Mouse (Mus musculus) lung, embryonic 14.5 days (tissue): ENCODE data around the gene Dhx38. TPM values are rescaled to one million over a fixed set of nuclear protein-coding genes. Genes with fewer than 3 reads are reported as not detected.

Experiments used
- ATAC-seq: fragments of 200-750 bp; cut with Nextera tagmentation; 2 replicates; pipeline ENCODE4 v1.8.0; 2017; ENCODE audit warnings: mild to moderate bottlenecking, moderate TSS enrichment, moderate library complexity; ENCODE audit not compliant: insufficient read depth
- DNase-seq: peaks from one replicate; pipeline ENCODE4 v3.0.0-alpha.2; 2015
- H3K27ac ChIP-seq: fragments of 300-500 bp; sonication (generic); 2 replicates; pipeline ENCODE4 v1.5.1; 2014; ENCODE audit warnings: low read depth, mild to moderate bottlenecking, moderate library complexity
- H3K27me3 ChIP-seq: fragments of 300-500 bp; sonication (generic); 2 replicates; pipeline ENCODE4 v1.6.1; 2014; ENCODE audit warnings: low read length, control low read depth; ENCODE audit not compliant: insufficient read depth
- H3K36me3 ChIP-seq: fragments of 300-500 bp; sonication (generic); 2 replicates; pipeline ENCODE4 v1.6.1; 2014; ENCODE audit warnings: control low read depth; ENCODE audit not compliant: insufficient read depth
- H3K4me1 ChIP-seq: fragments of 300-500 bp; sonication (generic); 2 replicates; pipeline ENCODE4 v1.6.1; 2014; ENCODE audit warnings: antibody characterized with exemption, control low read depth; ENCODE audit not compliant: insufficient read depth
- H3K4me2 ChIP-seq: fragments of 300-500 bp; sonication (generic); 2 replicates; pipeline ENCODE4 v1.6.1; 2014; ENCODE audit warnings: mild to moderate bottlenecking
- H3K4me3 ChIP-seq: fragments of 300-500 bp; sonication (generic); 2 replicates; pipeline ENCODE4 v1.5.1; 2014; ENCODE audit warnings: low read depth, low read length
- H3K9ac ChIP-seq: fragments of 300-500 bp; sonication (generic); 2 replicates; pipeline ENCODE4 v1.6.1; 2014
- H3K9me3 ChIP-seq: fragments of 300-500 bp; sonication (generic); 2 replicates; pipeline ENCODE4 v1.6.1; 2016; ENCODE audit warnings: low read depth, low read length, control low read depth
- CTCF ChIP-seq: IDR thresholded peaks from 2 replicates; pipeline ENCODE4 v1.5.1; 2016; ENCODE audit warnings: antibody characterized with exemption, low read depth
- WGBS: fragments of 180-500 bp; shearing (Covaris S2); extraction: QIAGEN DNeasy Blood & Tissue Kit; methylation state at CpG from one replicate; pipeline ENCODE4 v1.1.7; 2014; 5-methylcytosine and 5-hydroxymethylcytosine counted together
- polyA plus RNA-seq: library from polyadenylated mRNA; unstranded; fragments of >200 nt; fragmentation: Nextera tagmentation; extraction: Ambion mirVana; gene quantifications from 2 replicates; pipeline ENCODE4 v1.2.1, GENCODE M21; 2014

Gene Dhx38
- polyA plus RNA-seq: 23.5 and 25.1 TPM in 2 replicates

DNA sequence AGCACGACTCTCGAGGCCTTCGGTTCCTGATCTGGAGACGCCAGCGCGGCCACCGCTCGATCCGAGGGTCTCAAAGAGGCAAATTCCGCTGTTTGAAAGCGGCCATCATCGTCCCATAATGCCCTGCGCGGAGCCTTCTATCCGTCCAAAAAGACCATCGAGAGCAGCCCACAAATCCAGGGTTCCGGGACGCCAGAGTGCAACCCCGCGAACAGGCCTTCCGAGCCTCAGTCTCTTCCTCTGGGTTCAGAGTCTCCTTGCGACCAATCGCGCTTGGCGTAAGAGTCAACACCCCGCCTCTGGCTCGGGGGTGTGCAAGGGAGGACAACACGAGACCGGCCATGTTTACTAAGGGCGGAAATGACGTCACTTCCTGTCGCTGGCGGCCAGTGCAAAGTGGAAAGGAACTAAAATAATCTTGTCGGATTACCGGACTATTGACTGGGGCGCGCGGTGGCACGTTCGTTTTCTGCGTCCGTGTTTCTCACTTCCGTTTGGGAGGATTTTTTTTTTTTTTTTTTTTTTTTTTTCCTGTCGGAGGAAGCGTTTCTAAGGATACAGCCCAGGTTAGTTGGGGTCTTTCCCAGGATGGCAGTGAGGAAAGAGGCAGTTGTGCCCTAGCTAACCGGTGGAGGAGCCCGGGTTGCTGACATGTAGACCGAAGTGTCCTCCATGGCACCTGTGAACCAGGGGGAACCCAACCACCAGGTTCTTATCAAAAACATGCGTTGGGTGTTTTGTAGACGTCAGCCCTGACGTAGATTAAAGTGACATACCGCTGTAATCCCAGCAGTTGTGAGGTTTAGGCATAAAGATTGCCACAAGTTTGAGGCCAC, at the start of gene Dhx38, which contains the start of gene Txnl4b:
Dhx38 (minus strand) TSS at position 364 of the 836 bp plus-strand sequence.
Txnl4b (plus strand) TSS at position 395 of the 836 bp plus-strand sequence.
- H3K36me3 ChIP-seq: peaks cover 27% of the 10 kb centered on the region
- peak within 1 kb of the TSS; percentile 93 for H3K27ac ChIP-seq
- TF ChIP-seq CTCF: no peak
- H3K9me3 ChIP-seq: no peaks in the 10 kb centered on the region
- peak within 1 kb of the TSS; percentile 82 for H3K4me2 ChIP-seq
- peak; percentile 100 for DNase-seq
- no peaks in the 10 kb centered on the region for H3K27me3 ChIP-seq
- peak within 1 kb of the TSS; percentile 84 for H3K4me3 ChIP-seq
- peak within 1 kb of the TSS; percentile 92 for H3K9ac ChIP-seq
- peaks cover 12% of the 10 kb centered on the region; the same call in 1 of the 2 replicates for H3K4me1 ChIP-seq
- under 1% methylated on average over 52 of the region's 52 CpGs for WGBS
- peak; percentile 100 for ATAC-seq

DNA sequence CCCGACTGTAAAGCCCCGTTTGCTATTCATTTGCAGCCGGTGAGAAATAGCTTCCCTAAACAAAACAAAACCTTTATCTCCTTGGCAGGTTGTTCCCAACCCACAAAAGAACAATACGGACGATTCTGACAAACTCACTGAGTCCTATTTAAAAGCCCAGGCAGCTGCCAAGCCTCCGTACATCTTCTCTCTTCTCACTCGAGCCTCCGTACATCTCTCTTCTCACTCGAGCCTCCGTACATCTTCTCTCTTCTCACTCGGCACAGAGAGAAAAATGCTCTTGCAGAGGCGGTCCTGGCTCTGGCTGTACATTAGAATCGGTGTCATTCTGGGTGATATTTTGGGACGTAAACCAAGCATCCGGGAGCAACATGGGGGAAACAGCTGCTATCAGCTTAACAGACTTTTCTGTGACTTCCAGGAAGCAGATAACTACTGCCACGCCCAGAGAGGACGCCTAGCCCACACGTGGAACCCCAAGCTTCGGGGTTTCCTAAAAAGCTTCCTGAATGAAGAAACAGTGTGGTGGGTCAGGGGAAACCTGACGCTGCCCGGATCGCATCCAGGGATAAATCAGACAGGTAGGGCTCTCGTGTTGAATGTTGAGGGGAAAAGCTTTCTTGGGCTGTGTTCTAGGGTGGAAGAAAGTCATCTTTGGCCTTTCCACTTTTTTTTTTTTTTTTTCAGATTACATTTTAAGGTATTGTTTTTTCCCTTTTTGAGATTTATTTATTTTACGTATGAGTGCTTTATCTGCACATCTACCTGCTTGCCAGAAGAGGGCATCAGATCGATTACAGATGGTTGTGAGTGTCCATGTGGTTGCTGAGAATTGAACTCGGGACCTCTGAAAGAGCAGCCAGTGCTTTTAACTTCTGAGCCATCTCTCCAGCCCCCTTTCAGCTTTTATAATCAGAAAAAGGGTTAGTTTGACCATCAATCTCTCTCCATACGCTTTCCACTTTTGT, 48.9 kb upstream of the Dhx38 start, which contains the start of gene Pkd1l3:
Pkd1l3 (plus strand) TSS at position 275 of the 968 bp plus-strand sequence.
- Histone ChIP-seq H3K4me2 (peak within 1 kb of the TSS; percentile 18; the same call in 1 of the 2 replicates), H3K4me1 (no peaks in the 10 kb centered on the region), H3K36me3 (no peaks in the 10 kb centered on the region), H3K9me3 (peaks cover 2% of the 10 kb centered on the region; the same call in 1 of the 2 replicates), H3K27ac (no peak within 1 kb of the TSS), H3K9ac (no peak within 1 kb of the TSS), H3K4me3 (no peak within 1 kb of the TSS), H3K27me3 (no peaks in the 10 kb centered on the region)
- ATAC-seq (no peak), DNase-seq (no peak)
- 0 out of 2 replicates have a peak, but pooled peaks have one; percentile 14 for TF ChIP-seq CTCF
- 53% methylated on average over 27 of the region's 27 CpGs for WGBS

DNA sequence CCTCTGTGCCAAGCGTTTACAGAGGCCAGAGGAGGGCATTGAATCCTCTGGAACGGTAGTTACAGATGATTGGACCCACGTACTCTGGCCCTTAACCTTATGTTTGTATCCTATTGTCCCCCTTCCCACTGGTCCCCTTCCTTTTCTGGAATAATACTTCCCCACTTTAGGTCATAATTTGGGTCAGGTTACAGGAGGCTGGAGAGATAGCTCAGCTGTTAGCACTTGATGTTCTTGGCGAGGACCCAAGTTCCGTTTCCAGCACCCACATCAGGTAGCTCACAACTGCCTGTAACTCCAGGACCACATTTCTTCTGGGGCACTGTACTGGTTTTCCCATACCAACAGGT, 43.5 kb upstream of the Dhx38 start:
- Histone ChIP-seq H3K4me3 (peak overlapping the region; percentile 62), H3K4me1 (peaks cover 4% of the 10 kb centered on the region; the same call in 1 of the 2 replicates), H3K27me3 (no peaks in the 10 kb centered on the region), H3K36me3 (0 out of 2 replicates have a peak, but pooled peaks cover 9% of the 10 kb centered on the region), H3K9me3 (no peaks in the 10 kb centered on the region), H3K27ac (peak overlapping the region; percentile 97), H3K4me2 (peak overlapping the region; percentile 80), H3K9ac (peak overlapping the region; percentile 71)
- WGBS: 5% methylated on average over 5 of the region's 5 CpGs
- ATAC-seq (no peak), DNase-seq (peak; percentile 30)
- no peak for TF ChIP-seq CTCF

- under 1% methylated on average over 42 of the region's 42 CpGs for WGBS
- Histone ChIP-seq H3K4me1 (peaks cover 4% of the 10 kb centered on the region; the same call in 1 of the 2 replicates), H3K4me3 (peak within 1 kb of the TSS; percentile 62), H3K4me2 (peak within 1 kb of the TSS; percentile 80), H3K27ac (peak within 1 kb of the TSS; percentile 97), H3K36me3 (peaks cover 14% of the 10 kb centered on the region; the same call in 1 of the 2 replicates), H3K9ac (peak within 1 kb of the TSS; percentile 71), H3K9me3 (no peaks in the 10 kb centered on the region), H3K27me3 (no peaks in the 10 kb centered on the region)
- TF ChIP-seq CTCF: peak; percentile 36; the same call in 1 of the 2 replicates
- ATAC-seq (peak; percentile 99), DNase-seq (peak; percentile 97)
Observed at GRCm38 (mm10) chr8:109608271-109609152, 42.9 kb upstream of the Dhx38 start, which contains the start of gene Dhodh. Gene Dhodh (minus strand): TSS chr8:109608673.

- Histone ChIP-seq H3K27ac (peak overlapping the region; percentile 97), H3K4me2 (peak overlapping the region; percentile 80), H3K27me3 (no peaks in the 10 kb centered on the region), H3K9ac (peak overlapping the region; percentile 71), H3K4me1 (peaks cover 4% of the 10 kb centered on the region; the same call in 1 of the 2 replicates), H3K36me3 (peaks cover 22% of the 10 kb centered on the region; the same call in 1 of the 2 replicates), H3K9me3 (no peaks in the 10 kb centered on the region), H3K4me3 (peak overlapping the region; percentile 62)
- WGBS: 5% methylated on average over 12 of the region's 12 CpGs
- ATAC-seq: no peak
- no peak for TF ChIP-seq CTCF
- peak; percentile 52 for DNase-seq
Observed at GRCm38 (mm10) chr8:109607650-109608049, 42.0 kb upstream of the Dhx38 start.
